Mouse (Mus musculus) stomach, postnatal 0 days (tissue): ENCODE results near the gene Alg2. TPM values are rescaled to one million over a fixed set of nuclear protein-coding genes. Genes with fewer than 3 reads are reported as not detected.

Experiments used
- ATAC-seq: fragments of 200-750 bp; cut with Nextera tagmentation; 2 replicates; pipeline ENCODE4 v1.8.0; 2017; ENCODE audit not compliant: low FRiP score, low TSS enrichment
- DNase-seq: peaks from one replicate; pipeline ENCODE4 v3.0.0-alpha.2; 2016; ENCODE audit warnings: low spot score
- H3K27ac ChIP-seq: fragments of 300-500 bp; sonication (generic); replicated peaks from 2 replicates; pipeline ENCODE4 v1.5.1; 2014; ENCODE audit warnings: mild to moderate bottlenecking, control low read depth
- H3K27me3 ChIP-seq: fragments of 300-500 bp; sonication (generic); 2 replicates; pipeline ENCODE4 v1.6.1; 2014; ENCODE audit warnings: low read length; ENCODE audit not compliant: control insufficient read depth, insufficient read depth
- H3K36me3 ChIP-seq: fragments of 300-500 bp; sonication (generic); 2 replicates; pipeline ENCODE4 v1.6.1; 2014; ENCODE audit warnings: low read length, mixed read lengths; ENCODE audit not compliant: control insufficient read depth, insufficient read depth
- H3K4me1 ChIP-seq: fragments of 300-500 bp; sonication (generic); replicated peaks from 2 replicates; pipeline ENCODE4 v1.6.1; 2014; ENCODE audit warnings: antibody characterized with exemption; ENCODE audit not compliant: control insufficient read depth, insufficient read depth
- H3K4me2 ChIP-seq: fragments of 300-500 bp; sonication (generic); replicated peaks from 2 replicates; pipeline ENCODE4 v1.6.1; 2014; ENCODE audit warnings: low read depth, mild to moderate bottlenecking, control low read depth, moderate library complexity
- H3K4me3 ChIP-seq: fragments of 300-500 bp; sonication (generic); 2 replicates; pipeline ENCODE4 v1.5.1; 2014; ENCODE audit warnings: low read depth, low read length, control low read depth
- H3K9ac ChIP-seq: fragments of 300-500 bp; sonication (generic); 2 replicates; pipeline ENCODE4 v1.6.1; 2014; ENCODE audit warnings: mild to moderate bottlenecking, low read length, control low read depth, mixed read lengths
- H3K9me3 ChIP-seq: fragments of 300-500 bp; sonication (generic); 2 replicates; pipeline ENCODE4 v1.6.1; 2016; ENCODE audit warnings: low read length; ENCODE audit not compliant: control insufficient read depth
- CTCF ChIP-seq: IDR thresholded peaks from 2 replicates; pipeline ENCODE4 v1.5.1; 2016; ENCODE audit warnings: antibody characterized with exemption, low read depth, mild to moderate bottlenecking, moderate library complexity
- EP300 ChIP-seq: optimal IDR thresholded peaks from 2 replicates; pipeline ENCODE3; 2016; ENCODE audit warnings: antibody characterized with exemption
- WGBS: fragments of 180-500 bp; shearing (Covaris S2); extraction: QIAGEN DNeasy Blood & Tissue Kit; methylation state at CpG from one replicate; pipeline ENCODE4 v1.1.7; 2014; 5-methylcytosine and 5-hydroxymethylcytosine counted together
- polyA plus RNA-seq: library from polyadenylated mRNA; unstranded; fragments of >200 nt; fragmentation: Nextera tagmentation; extraction: Ambion mirVana; gene quantifications from 2 replicates; pipeline ENCODE4 v1.2.1, GENCODE M21; 2015

Alg2 gene
- polyA plus RNA-seq, 1 experiment from 2014 or later = 24.5 TPM

DNA sequence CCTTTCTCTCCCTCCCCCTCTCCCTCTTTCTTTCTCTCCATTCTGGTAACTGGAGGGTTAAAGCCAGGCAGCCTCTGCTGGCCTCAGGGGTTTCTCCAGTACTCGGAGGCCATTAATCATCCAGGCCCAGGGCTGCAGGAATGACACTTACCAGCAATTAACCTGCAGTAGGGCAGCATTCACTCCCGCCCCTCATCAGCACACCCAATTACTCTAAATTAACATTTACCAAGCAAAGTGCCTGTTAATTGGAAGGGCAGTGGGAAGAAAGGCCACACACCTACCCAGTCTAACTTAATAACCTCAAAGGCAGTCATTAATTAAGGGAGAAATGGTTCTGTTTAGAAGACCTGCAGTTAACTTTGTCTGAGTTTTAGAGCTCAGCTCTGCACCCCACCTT, 49.8 kb downstream of the Alg2 start:
- no peak overlapping the region for H3K9ac ChIP-seq
- no peaks in the 10 kb centered on the region for H3K4me1 ChIP-seq
- no peak for DNase-seq
- no peak overlapping the region for H3K4me3 ChIP-seq
- 26% methylated on average over 2 of the region's 2 CpGs for WGBS
- no peak overlapping the region for H3K27ac ChIP-seq
- ATAC-seq = no peak
- no peaks in the 10 kb centered on the region for H3K36me3 ChIP-seq
- no peaks in the 10 kb centered on the region for H3K27me3 ChIP-seq
- TF ChIP-seq CTCF (no peak), EP300 (no peak)
- H3K9me3 ChIP-seq = no peaks in the 10 kb centered on the region
- H3K4me2 ChIP-seq = no peak overlapping the region

GRCm38 (mm10) chr4:47422946-47423345, 51.2 kb downstream of the Alg2 start:
- Histone ChIP-seq H3K4me2 (no peak overlapping the region), H3K36me3 (no peaks in the 10 kb centered on the region), H3K9me3 (no peaks in the 10 kb centered on the region), H3K27ac (no peak overlapping the region), H3K9ac (no peak overlapping the region), H3K4me1 (no peaks in the 10 kb centered on the region), H3K27me3 (no peaks in the 10 kb centered on the region), H3K4me3 (no peak overlapping the region)
- TF ChIP-seq CTCF (no peak), EP300 (no peak)
- DNase-seq = no peak
- WGBS = 88% methylated on average over 3 of the region's 3 CpGs
- no peak for ATAC-seq

DNA sequence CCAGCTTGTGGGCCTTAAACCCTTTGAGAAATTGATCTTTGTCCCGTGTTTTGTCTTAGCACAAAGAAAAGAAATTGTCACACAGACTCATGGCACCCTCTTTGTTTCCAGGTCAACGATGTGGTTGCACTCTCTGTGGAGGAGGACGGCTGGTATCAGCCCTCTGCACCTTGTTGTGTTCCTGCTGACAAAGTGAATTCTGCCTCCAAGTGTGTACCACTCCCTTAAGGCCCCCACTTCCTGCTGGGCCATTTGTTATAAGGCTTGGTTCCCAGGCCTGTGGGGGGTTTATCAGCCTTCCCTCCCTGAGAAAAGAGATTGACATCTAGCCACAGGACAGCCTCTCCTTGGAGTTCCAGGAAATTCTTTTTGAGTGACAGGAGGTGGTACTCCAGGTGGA, 51.9 kb downstream of the Alg2 start:
- DNase-seq = no peak
- Histone ChIP-seq H3K9me3 (no peaks in the 10 kb centered on the region), H3K27ac (no peak overlapping the region), H3K4me1 (no peaks in the 10 kb centered on the region), H3K4me2 (no peak overlapping the region), H3K9ac (no peak overlapping the region), H3K4me3 (no peak overlapping the region), H3K27me3 (no peaks in the 10 kb centered on the region), H3K36me3 (no peaks in the 10 kb centered on the region)
- WGBS = 33% methylated on average over 3 of the region's 3 CpGs
- TF ChIP-seq EP300 = no peak
- TF ChIP-seq CTCF = no peak
- no peak for ATAC-seq

GRCm38 (mm10) chr4:47420191-47420590, 53.9 kb downstream of the Alg2 start:
- Histone ChIP-seq H3K36me3 (no peaks in the 10 kb centered on the region), H3K4me3 (no peak overlapping the region), H3K27me3 (no peaks in the 10 kb centered on the region), H3K4me2 (no peak overlapping the region), H3K4me1 (no peaks in the 10 kb centered on the region), H3K9me3 (no peaks in the 10 kb centered on the region), H3K27ac (no peak overlapping the region), H3K9ac (no peak overlapping the region)
- ATAC-seq (no peak), DNase-seq (no peak)
- TF ChIP-seq EP300 (no peak), CTCF (no peak)
- 39% methylated on average over 7 of the region's 7 CpGs for WGBS

GRCm38 (mm10) chr4:47419268-47419973, 54.7 kb downstream of the Alg2 start:
- no peak for ATAC-seq
- no peaks in the 10 kb centered on the region for H3K36me3 ChIP-seq
- H3K27ac ChIP-seq = no peak overlapping the region
- DNase-seq = no peak
- H3K4me1 ChIP-seq = no peaks in the 10 kb centered on the region
- no peak overlapping the region for H3K4me3 ChIP-seq
- 23% methylated on average over 9 of the region's 9 CpGs for WGBS
- no peak overlapping the region for H3K4me2 ChIP-seq
- H3K9me3 ChIP-seq = no peaks in the 10 kb centered on the region
- TF ChIP-seq EP300 (no peak), CTCF (peak; percentile 84)
- H3K27me3 ChIP-seq = no peaks in the 10 kb centered on the region
- H3K9ac ChIP-seq = no peak overlapping the region

DNA sequence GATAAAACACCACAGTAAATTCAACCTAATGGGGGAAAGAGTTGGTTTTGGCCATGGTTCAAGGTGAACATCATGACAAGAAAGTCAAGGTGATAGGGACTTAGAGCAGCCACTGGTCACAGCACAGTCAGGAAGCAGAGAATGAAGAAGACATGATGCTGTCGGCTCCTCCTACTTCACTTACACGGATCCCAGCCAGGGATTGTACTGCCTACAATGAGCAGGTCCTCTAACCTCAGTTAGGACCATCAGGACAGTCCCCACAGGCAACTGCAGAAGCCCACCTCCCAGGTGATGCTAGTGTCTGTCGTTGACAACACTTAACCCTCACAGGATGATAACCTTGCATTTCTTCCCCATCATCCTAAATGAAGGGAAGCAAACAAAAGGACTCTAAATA, 56.3 kb downstream of the Alg2 start:
- ATAC-seq (no peak), DNase-seq (no peak)
- Histone ChIP-seq H3K9ac (no peak overlapping the region), H3K36me3 (no peaks in the 10 kb centered on the region), H3K4me1 (no peaks in the 10 kb centered on the region), H3K27ac (no peak overlapping the region), H3K4me3 (no peak overlapping the region), H3K4me2 (no peak overlapping the region), H3K9me3 (no peaks in the 10 kb centered on the region), H3K27me3 (no peaks in the 10 kb centered on the region)
- 62% methylated on average over 3 of the region's 3 CpGs for WGBS
- no peak for TF ChIP-seq CTCF
- TF ChIP-seq EP300 = no peak

Other genes with a start within 250 kb of the Alg2 start
- 8.7 and 9.4 TPM in 2 replicates for gene Tgfbr1, start 121.1 kb downstream of the Alg2 start, polyA plus RNA-seq
- 412 and 495 TPM in 2 replicates for gene Sec61b, start 325 bp upstream of the Alg2 start, polyA plus RNA-seq